Mouse (Mus musculus) CH12.LX (cell line): ENCODE measurements around the gene Ghdc. TPM values are rescaled to one million over a fixed set of nuclear protein-coding genes. Genes with fewer than 3 reads are reported as not detected.

Experiments
- DNase-seq: peaks from one replicate; pipeline ENCODE4 v3.0.0-alpha.2; 2013; ENCODE audit errors: extremely low read depth
- H3K27ac ChIP-seq: 2 replicates; pipeline ENCODE4 v1.5.1; 2012; ENCODE audit warnings: low read depth, mild to moderate bottlenecking, control low read depth, moderate library complexity; ENCODE audit not compliant: insufficient read depth
- H3K27me3 ChIP-seq: replicated peaks from 2 replicates; pipeline ENCODE3; 2012; ENCODE audit warnings: inconsistent platforms
- H3K36me3 ChIP-seq, 2 experiments: replicated peaks in 1 of 2; 2 replicates each; pipeline versions ENCODE3 to v1.6.1; 2012; ENCODE audit warnings: inconsistent platforms in 1 of 2, low read length in 1 of 2, mild to moderate bottlenecking in 1 of 2, mixed read lengths in 1 of 2, moderate library complexity in 1 of 2; ENCODE audit not compliant: control insufficient read depth in 1 of 2, insufficient read depth in 1 of 2
- H3K4me1 ChIP-seq, 2 experiments: 2 replicates each; pipeline ENCODE4 v1.6.1; 2012; ENCODE audit warnings: inconsistent platforms in 1 of 2, moderate library complexity in 1 of 2; ENCODE audit not compliant: insufficient read depth in 2 of 2, control insufficient read depth in 1 of 2
- H3K4me2 ChIP-seq: 2 replicates; pipeline ENCODE4 v1.6.1; 2012; ENCODE audit warnings: low read depth, mild to moderate bottlenecking, control low read depth; ENCODE audit not compliant: poor library complexity, insufficient read depth, severe bottlenecking
- H3K4me3 ChIP-seq, 3 experiments: fragments of 150-350 bp in 1 of 3; sonication (generic) in 1 of 3; replicated peaks in 1 of 3; 2 replicates each; pipeline versions ENCODE3 to v1.5.1; 2011 to 2012; ENCODE audit warnings: low read depth in 2 of 3, low read length in 2 of 3, mild to moderate bottlenecking in 2 of 3, moderate library complexity in 2 of 3, control low read depth in 1 of 3, improper control_type of control experiment in 1 of 3, inconsistent platforms in 1 of 3, mixed read lengths in 1 of 3; ENCODE audit not compliant: poor library complexity in 1 of 3
- H3K79me2 ChIP-seq: replicated peaks from 2 replicates; pipeline ENCODE4 v1.6.1; 2012; ENCODE audit warnings: mild to moderate bottlenecking, moderate library complexity; ENCODE audit not compliant: control insufficient read depth, poor library complexity, insufficient read depth, severe bottlenecking; ENCODE audit errors: extremely low read depth
- H3K9ac ChIP-seq: 2 replicates; pipeline ENCODE4 v1.6.1; 2012; ENCODE audit warnings: low read depth, mild to moderate bottlenecking, control low read depth, moderate library complexity; ENCODE audit not compliant: insufficient read depth
- H3K9me3 ChIP-seq: replicated peaks from 2 replicates; pipeline ENCODE3; 2012; ENCODE audit warnings: low read length, inconsistent platforms, mixed read lengths
- BHLHE40 ChIP-seq: IDR thresholded peaks from 2 replicates; pipeline ENCODE4 v1.6.1; 2011; ENCODE audit warnings: mild to moderate bottlenecking, low read depth, low read length, improper control_type of control experiment
- CTCF ChIP-seq, 2 experiments: IDR thresholded peaks in 1 of 2; conservative IDR thresholded peaks in 1 of 2; 2 replicates each; pipeline ENCODE4 v1.5.1; 2011 to 2012; ENCODE audit warnings: low read depth in 2 of 2, low read length in 2 of 2, improper control_type of control experiment in 1 of 2, inconsistent platforms in 1 of 2, mild to moderate bottlenecking in 1 of 2, moderate library complexity in 1 of 2
- ELF1 ChIP-seq: IDR thresholded peaks from 2 replicates; pipeline ENCODE4 v1.6.1; 2014; ENCODE audit warnings: low read depth, mild to moderate bottlenecking, inconsistent platforms, low read length, improper control_type of control experiment
- EP300 ChIP-seq: IDR thresholded peaks from 2 replicates; pipeline ENCODE4 v1.6.1; 2011; ENCODE audit warnings: low read length, improper control_type of control experiment
- ETS1 ChIP-seq: conservative IDR thresholded peaks from 2 replicates; pipeline ENCODE4 v1.6.1; 2012; ENCODE audit warnings: low read depth, mild to moderate bottlenecking, inconsistent platforms, low read length, improper control_type of control experiment, moderate library complexity
- GABPA ChIP-seq: IDR thresholded peaks from 2 replicates; pipeline ENCODE4 v1.6.1; 2012; ENCODE audit warnings: low read depth, low read length, improper control_type of control experiment, inconsistent platforms; ENCODE audit not compliant: insufficient replicate concordance
- KAT2A ChIP-seq: IDR thresholded peaks from 2 replicates; pipeline ENCODE4 v1.6.1; 2012; ENCODE audit warnings: low read length, improper control_type of control experiment, inconsistent platforms; ENCODE audit not compliant: insufficient replicate concordance
- MAFK ChIP-seq: IDR thresholded peaks from 2 replicates; pipeline ENCODE4 v1.6.1; 2011; ENCODE audit warnings: low read length, improper control_type of control experiment; ENCODE audit not compliant: insufficient replicate concordance
- MAX ChIP-seq: IDR thresholded peaks from 2 replicates; pipeline ENCODE4 v1.6.1; 2011; ENCODE audit warnings: low read length, improper control_type of control experiment
- MEF2A ChIP-seq: IDR thresholded peaks from 2 replicates; pipeline ENCODE4 v1.6.1; 2014; ENCODE audit warnings: low read depth, mild to moderate bottlenecking, inconsistent platforms, low read length, improper control_type of control experiment, borderline replicate concordance
- MYC ChIP-seq: IDR thresholded peaks from 2 replicates; pipeline ENCODE4 v1.6.1; 2011; ENCODE audit warnings: low read depth, mild to moderate bottlenecking, improper control_type of control experiment, low read length
- PAX5 ChIP-seq: IDR thresholded peaks from 2 replicates; pipeline ENCODE4 v1.6.1; 2012; ENCODE audit warnings: low read length, inconsistent platforms, mixed read lengths
- POLR2A ChIP-seq: IDR thresholded peaks from 2 replicates; pipeline ENCODE4 v1.6.1; 2011; ENCODE audit warnings: low read depth, mild to moderate bottlenecking, improper control_type of control experiment, low read length
- POLR2AphosphoS2 ChIP-seq: IDR thresholded peaks from 2 replicates; pipeline ENCODE4 v1.6.1; 2011; ENCODE audit warnings: low read depth, low read length, improper control_type of control experiment
- RCOR1 ChIP-seq: conservative IDR thresholded peaks from 2 replicates; pipeline ENCODE4 v1.6.1; 2012; ENCODE audit warnings: low read depth, mild to moderate bottlenecking, inconsistent platforms, low read length, improper control_type of control experiment
- SIN3A ChIP-seq: IDR thresholded peaks from 2 replicates; pipeline ENCODE4 v1.6.1; 2012; ENCODE audit warnings: low read length, improper control_type of control experiment, inconsistent platforms
- USF1 ChIP-seq: IDR thresholded peaks from 2 replicates; pipeline ENCODE4 v1.6.1; 2014; ENCODE audit warnings: low read depth, mild to moderate bottlenecking, inconsistent platforms, low read length, improper control_type of control experiment
- ZMIZ1 ChIP-seq: IDR thresholded peaks from 2 replicates; pipeline ENCODE4 v1.6.1; 2012; ENCODE audit warnings: low read depth, mild to moderate bottlenecking, inconsistent platforms, low read length, improper control_type of control experiment
- dilution Hi-C: fragments of 300-500 bp; cut with MboI; formaldehyde crosslinking; loops from 2 replicates; pipeline ENCODE4 v1.14.3; 2020; ENCODE audit warnings: low sequenced_read_pairs; ENCODE audit not compliant: extremely low pct_unique_long_range_greater_than_20kb, extremely low pct_ligation_motif_present
- in situ Hi-C: fragments of 300-500 bp; cut with MboI; formaldehyde crosslinking; loops from 3 replicates; pipeline ENCODE4 v1.14.3; 2019; ENCODE audit warnings: low sequenced_read_pairs, low pct_ligation_motif_present, low pct_unique_long_range_greater_than_20kb, mixed read lengths
- polyA plus RNA-seq: library from polyadenylated mRNA; unstranded; fragments of >175 nt; gene quantifications from 2 replicates; pipeline ENCODE4 v1.2.1, GENCODE M21; 2012; ENCODE audit warnings: low read depth; ENCODE audit not compliant: insufficient read length
- total RNA-seq, 2 experiments: library from RNA; depleted of rRNA; stranded (reverse); fragments of 300-350 nt in 1 of 2; fragments of >200 nt in 1 of 2; gene quantifications; 2 replicates each; pipeline ENCODE4 v1.2.3; 2012 to 2014

Ghdc gene
- total and polyA plus RNA-seq, 3 experiments, result 10.9 to 17.9 (median 16.6) TPM

- no peak overlapping the region for H3K4me3 ChIP-seq
Measured at GRCm38 (mm10) chr11:100727201-100727600, 43.6 kb downstream of the Ghdc start.

GRCm38 (mm10) chr11:100724919-100725512 is 45.7 kb downstream of the Ghdc start:
- dilution Hi-C loops (no loop called here), in situ Hi-C loops (no loop called here)
- no peaks in the 10 kb centered on the region for H3K9me3 ChIP-seq
- DNase-seq, result no peak
- peaks cover 61% of the 10 kb centered on the region for H3K79me2 ChIP-seq
- H3K9ac ChIP-seq, result no peak overlapping the region
- no peak overlapping the region for H3K4me3 ChIP-seq
- peaks cover 6 to 77% of the 10 kb centered on the region in 2 experiments for H3K36me3 ChIP-seq
- no peaks in the 10 kb centered on the region for H3K27me3 ChIP-seq
- no peak for TF ChIP-seq SIN3A
- no peak for TF ChIP-seq KAT2A
- TF ChIP-seq ETS1, result no peak
- no peak for TF ChIP-seq POLR2A
- no peak for TF ChIP-seq MYC
- no peak for TF ChIP-seq RCOR1
- no peak for TF ChIP-seq ZMIZ1
- no peak for TF ChIP-seq MAFK
- no peak for TF ChIP-seq BHLHE40
- peaks cover 6 to 85% of the 10 kb centered on the region in 2 experiments; a peak in 3 of 4 replicates for H3K4me1 ChIP-seq
- no peak overlapping the region for H3K27ac ChIP-seq
- no peak overlapping the region for H3K4me2 ChIP-seq

More at GRCm38 (mm10) chr11:100727201-100727600, 43.6 kb downstream of the Ghdc start:
- peaks cover 64% of the 10 kb centered on the region for H3K79me2 ChIP-seq
- peaks cover 16 to 75% of the 10 kb centered on the region in 2 experiments for H3K36me3 ChIP-seq
- TF ChIP-seq MEF2A (no peak), SIN3A (no peak)
- no peak overlapping the region for H3K4me2 ChIP-seq
- H3K27ac ChIP-seq, result no peak overlapping the region
- in situ Hi-C loops (no loop called here), dilution Hi-C loops (no loop called here)
- H3K4me1 ChIP-seq, result peaks cover 9 to 86% of the 10 kb centered on the region in 2 experiments; a peak in 3 of 4 replicates
- H3K9ac ChIP-seq, result no peak overlapping the region
- H3K9me3 ChIP-seq, result no peaks in the 10 kb centered on the region
- no peaks in the 10 kb centered on the region for H3K27me3 ChIP-seq
- DNase-seq, result no peak

- Histone ChIP-seq H3K9ac (no peak overlapping the region), H3K27ac (no peak overlapping the region), H3K4me1 (peaks cover 8 to 67% of the 10 kb centered on the region in 2 experiments), H3K27me3 (no peaks in the 10 kb centered on the region), H3K79me2 (peaks cover 50% of the 10 kb centered on the region), H3K4me2 (no peak overlapping the region), H3K4me3 (no peak overlapping the region), H3K9me3 (no peaks in the 10 kb centered on the region), H3K36me3 (peaks cover 25 to 81% of the 10 kb centered on the region in 2 experiments)
- dilution Hi-C loops (no loop called here), in situ Hi-C loops (no loop called here)
- DNase-seq, result no peak
- TF ChIP-seq USF1 (no peak), ELF1 (no peak), POLR2AphosphoS2 (no peak), MAX (no peak), ETS1 (no peak), EP300 (no peak), POLR2A (no peak), CTCF (conservative IDR thresholded peaks at IDR 0.05 in 1 of 2, IDR thresholded peaks at IDR 0.05 in 1 of 2; ENCODE audit: low read depth in 2 of 2, low read length in 2 of 2) (no peak), PAX5 (no peak), GABPA (no peak), MAFK (no peak)
Measured at GRCm38 (mm10) chr11:100722493-100723028, 48.2 kb downstream of the Ghdc start.
